8 mouse cellular contexts compared by ENCODE assay signal in genomic region chr9:113741108-113741636, GRCm38 (mm10). TPM values are rescaled to one million over a fixed set of nuclear protein-coding genes. Genes with fewer than 3 reads are reported as not detected.
DNase-seq lines count a peak whose midpoint lies in the region; ATAC-seq lines count a peak whose summit lies in the region.

Gene Clasp2 (plus strand): TSS chr9:113741473.

- peak; percentile 81 for ATAC-seq in inflammation-experienced regulatory T-cells, adult 6 months
- ATAC-seq in megakaryocyte-erythroid progenitor cell, adult 5-6 weeks (replicated peaks; ENCODE audit: low FRiP score, low TSS enrichment, poor library complexity, severe bottlenecking) = peak; percentile 66

- DNase-seq in adrenal gland, adult 18-20 months (ENCODE audit: low spot score in 2 of 2) = peak; percentile 76 to 79
- peak; percentile 85 for DNase-seq in embryo, embryonic 10.5 days (ENCODE audit: low spot score)
- DNase-seq in gastrocnemius, postnatal 25 days = peak; percentile 81
- peak; percentile 53 to 76 for DNase-seq in left cerebral cortex, postnatal 14 days (ENCODE audit: low spot score in 2 of 2)
- peak; percentile 74 for DNase-seq in right cerebral cortex, postnatal 14 days
- DNase-seq in urinary bladder, postnatal 25 days (ENCODE audit: low spot score) = peak; percentile 68

- intact Hi-C loops in left cerebral cortex, postnatal 14 days (cut with DNase I) = loop anchor here (5.0 kb wide), 1 partner anchor 51 kb away; no protein-coding TSS in a partner anchor

RNA-seq across cellular contexts. Expression of gene Clasp2, which starts in this region (rescaled TPM):
- 100 to 1,000 TPM; 147 to 243 TPM for total RNA-seq in adrenal gland, adult 18-20 months (2021)
- total RNA-seq in gastrocnemius, postnatal 25 days (2021) = 10 to 100 TPM; 43.7 to 44.1 TPM
- 10 to 100 TPM in 2 of 3 experiments, 1 to 10 TPM in 1; 9.5 to 11.3 (median 10.7) TPM for polyA plus RNA-seq in inflammation-experienced regulatory T-cells, adult 6 months (2017; shearing (Covaris generic))
- 100 to 1,000 TPM; 297 to 298 TPM for total RNA-seq in left cerebral cortex, postnatal 14 days (2021)
- total RNA-seq in megakaryocyte-erythroid progenitor cell, adult 5-6 weeks (2014; fragmentation: Nextera tagmentation) = 50.6 and 51.6 TPM in 2 replicates
- total RNA-seq in megakaryocyte-erythroid progenitor cell, adult 5-6 weeks (2017) = 41.2 and 47.5 TPM in 2 replicates

Comparison
In these comparisons a context has a peak if more than half of its experiments do, and no peak if none do; other contexts are left out.
1. Peak in every context shown above with its lines: DNase-seq and ATAC-seq.